Mouse (Mus musculus): ENCODE data around the gene Nol9. TPM values are rescaled to one million over a fixed set of nuclear protein-coding genes. Genes with fewer than 3 reads are reported as not detected.

Gene Nol9
- total and polyA plus RNA-seq, 3 experiments, result 34.2 to 63.5 (median 47.5) TPM

DNA sequence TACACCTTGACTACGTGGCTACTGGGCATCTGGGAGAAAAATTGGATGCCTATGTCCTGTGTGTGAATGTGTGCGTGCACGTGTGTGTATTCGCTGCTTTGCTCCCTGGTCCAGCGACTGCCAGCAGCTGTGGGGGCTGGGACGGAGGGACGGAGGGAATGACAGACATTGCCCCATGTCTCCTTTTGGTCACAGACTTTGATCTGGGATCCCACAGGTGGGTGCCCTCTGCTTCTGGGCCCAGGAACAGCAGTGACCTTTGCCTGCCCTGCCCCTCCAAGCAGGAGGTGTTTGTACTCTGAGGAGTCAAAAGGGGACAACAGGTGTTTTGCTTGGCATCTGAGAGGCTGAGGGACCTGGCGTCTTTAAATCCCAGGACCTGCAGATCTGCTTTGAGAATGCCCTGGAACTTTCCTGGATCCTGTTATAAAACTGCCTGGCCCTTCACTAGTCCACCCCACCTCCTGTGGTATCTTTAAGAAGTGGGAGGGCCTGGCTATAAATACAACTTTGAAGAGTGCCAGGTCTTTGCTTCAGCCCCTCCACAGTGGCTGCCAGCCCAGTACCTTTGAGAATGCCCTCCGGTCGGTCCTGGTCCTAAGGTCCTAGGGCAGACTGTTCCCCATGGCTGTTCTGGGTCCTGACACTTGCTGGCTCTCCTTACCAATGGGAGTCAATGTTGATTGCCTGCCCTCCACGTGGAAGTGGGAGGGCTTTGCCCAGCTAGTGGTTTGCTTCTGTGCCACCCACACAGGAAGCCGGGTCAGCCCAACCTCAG lies 25.9 kb upstream of the Nol9 start:
- TF ChIP-seq CTCF (IDR thresholded peaks at IDR 0.05; ENCODE audit: low read depth, low read length), result no peak
- TF ChIP-seq GATA2 (IDR thresholded peaks at IDR 0.05; ENCODE audit: borderline replicate concordance, low read depth, low read length), result no peak
- TF ChIP-seq GATA1 (IDR thresholded peaks at IDR 0.05; ENCODE audit: borderline replicate concordance, low read length), result no peak
- TF ChIP-seq TAL1 (conservative IDR thresholded peaks at IDR 0.05; ENCODE audit: low read depth, low read length), result no peak
- TF ChIP-seq POLR2AphosphoS5 (IDR thresholded peaks at IDR 0.05; ENCODE audit: insufficient replicate concordance, low read depth, low read length), result no peak
- Histone ChIP-seq H3K9me3 (replicated peaks) (no peaks in the 10 kb centered on the region), H3K27me3 (ENCODE audit: insufficient read depth, low read length) (peaks cover 4% of the 10 kb centered on the region), H3K4me3 (ENCODE audit: low read depth, low read length) (no peak overlapping the region), H3K36me3 (replicated peaks) (peaks cover 79% of the 10 kb centered on the region), H3K4me1 (ENCODE audit: insufficient read depth, low read depth, low read length) (peaks cover 52% of the 10 kb centered on the region)
- ATAC-seq (ENCODE audit: extremely low read depth, insufficient number of reproducible peaks, low FRiP score, poor library complexity, severe bottlenecking) (no peak), DNase-seq (ENCODE audit: low spot score) (no peak)

- DNase-seq (ENCODE audit: low spot score), result no peak
- ATAC-seq (ENCODE audit: extremely low read depth, insufficient number of reproducible peaks, low FRiP score, poor library complexity, severe bottlenecking), result no peak
- Histone ChIP-seq H3K4me1 (ENCODE audit: insufficient read depth, low read depth, low read length) (peaks cover 6% of the 10 kb centered on the region; the same call in 1 of the 2 replicates), H3K27me3 (ENCODE audit: insufficient read depth, low read length) (no peaks in the 10 kb centered on the region; the same call in 1 of the 2 replicates), H3K9me3 (replicated peaks) (no peaks in the 10 kb centered on the region), H3K4me3 (ENCODE audit: low read depth, low read length) (no peak overlapping the region), H3K36me3 (replicated peaks) (peaks cover 100% of the 10 kb centered on the region)
- TF ChIP-seq TAL1 (conservative IDR thresholded peaks at IDR 0.05; ENCODE audit: low read depth, low read length) (no peak), GATA2 (IDR thresholded peaks at IDR 0.05; ENCODE audit: borderline replicate concordance, low read depth, low read length) (no peak), CTCF (IDR thresholded peaks at IDR 0.05; ENCODE audit: low read depth, low read length) (no peak), POLR2AphosphoS5 (IDR thresholded peaks at IDR 0.05; ENCODE audit: insufficient replicate concordance, low read depth, low read length) (no peak), GATA1 (IDR thresholded peaks at IDR 0.05; ENCODE audit: borderline replicate concordance, low read length) (no peak)
Observed at GRCm38 (mm10) chr4:152019073-152019472, 20.0 kb upstream of the Nol9 start.

DNA sequence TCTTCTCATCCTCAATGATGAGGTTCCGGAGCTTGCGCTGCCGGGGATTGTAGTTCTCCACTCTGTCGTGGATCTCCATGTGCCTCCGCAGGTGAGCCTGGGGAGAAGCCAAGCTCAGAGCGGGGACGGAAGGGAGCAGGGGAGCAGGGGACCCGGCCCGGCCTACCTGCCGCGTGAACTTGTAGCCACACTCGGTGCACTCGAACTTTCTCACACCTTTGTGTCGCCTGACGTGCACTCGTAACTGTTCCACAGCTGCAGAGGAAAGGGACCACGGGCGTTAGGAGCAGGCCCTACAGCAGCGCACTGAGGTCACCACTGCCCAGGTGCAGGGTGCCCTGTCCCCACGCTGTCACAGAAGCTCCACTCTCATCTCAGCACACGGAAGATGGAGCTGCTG lies 19.1 kb upstream of the Nol9 start:
- Histone ChIP-seq H3K27me3 (ENCODE audit: insufficient read depth, low read length) (no peaks in the 10 kb centered on the region; the same call in 1 of the 2 replicates), H3K9me3 (replicated peaks) (no peaks in the 10 kb centered on the region), H3K4me1 (ENCODE audit: insufficient read depth, low read depth, low read length) (peaks cover 13% of the 10 kb centered on the region), H3K4me3 (ENCODE audit: low read depth, low read length) (no peak overlapping the region; the same call in 1 of the 2 replicates), H3K36me3 (replicated peaks) (peaks cover 100% of the 10 kb centered on the region)
- no peak for ATAC-seq (ENCODE audit: extremely low read depth, insufficient number of reproducible peaks, low FRiP score, poor library complexity, severe bottlenecking)
- TF ChIP-seq GATA2 (IDR thresholded peaks at IDR 0.05; ENCODE audit: borderline replicate concordance, low read depth, low read length) (no peak), CTCF (IDR thresholded peaks at IDR 0.05; ENCODE audit: low read depth, low read length) (no peak), TAL1 (conservative IDR thresholded peaks at IDR 0.05; ENCODE audit: low read depth, low read length) (no peak), POLR2AphosphoS5 (IDR thresholded peaks at IDR 0.05; ENCODE audit: insufficient replicate concordance, low read depth, low read length) (no peak), GATA1 (IDR thresholded peaks at IDR 0.05; ENCODE audit: borderline replicate concordance, low read length) (no peak)
- no peak for DNase-seq (ENCODE audit: low spot score)

GRCm38 (mm10) chr4:152021568-152022097 lies 17.5 kb upstream of the Nol9 start:
- Histone ChIP-seq H3K27me3 (ENCODE audit: insufficient read depth, low read length) (no peaks in the 10 kb centered on the region; the same call in 1 of the 2 replicates), H3K4me3 (ENCODE audit: low read depth, low read length) (no peak overlapping the region), H3K36me3 (replicated peaks) (peaks cover 100% of the 10 kb centered on the region), H3K9me3 (replicated peaks) (no peaks in the 10 kb centered on the region), H3K4me1 (ENCODE audit: insufficient read depth, low read depth, low read length) (peaks cover 28% of the 10 kb centered on the region)
- TF ChIP-seq TAL1 (conservative IDR thresholded peaks at IDR 0.05; ENCODE audit: low read depth, low read length) (no peak), POLR2AphosphoS5 (IDR thresholded peaks at IDR 0.05; ENCODE audit: insufficient replicate concordance, low read depth, low read length) (no peak), GATA2 (IDR thresholded peaks at IDR 0.05; ENCODE audit: borderline replicate concordance, low read depth, low read length) (no peak), CTCF (IDR thresholded peaks at IDR 0.05; ENCODE audit: low read depth, low read length) (no peak), GATA1 (IDR thresholded peaks at IDR 0.05; ENCODE audit: borderline replicate concordance, low read length) (no peak)
- DNase-seq (ENCODE audit: low spot score), result no peak
- no peak for ATAC-seq (ENCODE audit: extremely low read depth, insufficient number of reproducible peaks, low FRiP score, poor library complexity, severe bottlenecking)

DNA sequence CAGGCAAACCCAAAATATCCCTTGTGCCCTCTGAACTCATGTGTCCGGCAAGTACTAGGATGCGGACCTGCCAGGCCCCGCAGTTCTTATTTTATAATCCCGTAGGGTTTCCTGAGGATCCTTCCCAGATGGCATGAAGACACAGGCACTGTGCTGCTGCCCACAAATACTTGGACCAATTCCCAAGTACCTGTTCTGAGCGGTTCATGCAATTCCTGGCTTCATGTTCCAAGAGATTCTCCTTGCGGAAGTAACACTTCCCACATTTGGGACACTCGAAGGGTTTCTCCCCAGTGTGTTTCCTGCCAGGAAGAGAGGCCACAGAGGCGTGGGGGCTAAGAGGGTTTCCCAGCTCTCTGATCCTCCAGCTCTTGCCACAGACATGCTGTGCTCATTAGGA lies 16.6 kb upstream of the Nol9 start:
- Histone ChIP-seq H3K4me3 (ENCODE audit: low read depth, low read length) (no peak overlapping the region), H3K36me3 (replicated peaks) (peaks cover 93% of the 10 kb centered on the region), H3K4me1 (ENCODE audit: insufficient read depth, low read depth, low read length) (peaks cover 30% of the 10 kb centered on the region), H3K27me3 (ENCODE audit: insufficient read depth, low read length) (no peaks in the 10 kb centered on the region; the same call in 1 of the 2 replicates), H3K9me3 (replicated peaks) (no peaks in the 10 kb centered on the region)
- TF ChIP-seq GATA1 (IDR thresholded peaks at IDR 0.05; ENCODE audit: borderline replicate concordance, low read length), result no peak
- no peak for TF ChIP-seq CTCF (IDR thresholded peaks at IDR 0.05; ENCODE audit: low read depth, low read length)
- TF ChIP-seq GATA2 (IDR thresholded peaks at IDR 0.05; ENCODE audit: borderline replicate concordance, low read depth, low read length), result no peak
- TF ChIP-seq POLR2AphosphoS5 (IDR thresholded peaks at IDR 0.05; ENCODE audit: insufficient replicate concordance, low read depth, low read length), result no peak
- no peak for TF ChIP-seq TAL1 (conservative IDR thresholded peaks at IDR 0.05; ENCODE audit: low read depth, low read length)
- DNase-seq (ENCODE audit: low spot score) (no peak), ATAC-seq (ENCODE audit: extremely low read depth, insufficient number of reproducible peaks, low FRiP score, poor library complexity, severe bottlenecking) (no peak)

DNA sequence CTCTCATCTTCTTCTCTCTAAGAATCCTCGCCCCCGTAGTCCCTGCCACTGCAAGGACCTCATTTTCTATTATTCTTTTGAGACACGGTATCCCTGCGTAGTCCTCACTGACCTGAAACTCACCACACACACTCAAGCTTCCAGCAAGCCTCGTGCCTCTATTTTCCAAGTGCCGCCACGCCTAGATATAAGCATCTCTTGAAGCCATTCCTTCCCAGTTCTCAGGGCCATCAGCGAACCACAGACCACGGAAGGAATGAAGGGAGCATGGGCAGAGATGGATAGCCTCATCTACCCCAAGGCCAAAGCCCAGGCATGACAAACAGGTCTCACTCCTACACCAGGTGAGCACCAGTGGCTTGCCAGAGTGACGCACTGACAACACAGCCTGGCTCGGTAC lies 14.6 kb upstream of the Nol9 start:
- no peaks in the 10 kb centered on the region for H3K9me3 ChIP-seq (replicated peaks)
- no peak overlapping the region for H3K4me3 ChIP-seq (ENCODE audit: low read depth, low read length)
- no peaks in the 10 kb centered on the region; the same call in 1 of the 2 replicates for H3K27me3 ChIP-seq (ENCODE audit: insufficient read depth, low read length)
- DNase-seq (ENCODE audit: low spot score) (no peak), ATAC-seq (ENCODE audit: extremely low read depth, insufficient number of reproducible peaks, low FRiP score, poor library complexity, severe bottlenecking) (no peak)
- H3K36me3 ChIP-seq (replicated peaks), result peaks cover 73% of the 10 kb centered on the region
- TF ChIP-seq GATA2 (IDR thresholded peaks at IDR 0.05; ENCODE audit: borderline replicate concordance, low read depth, low read length), result no peak
- TF ChIP-seq CTCF (IDR thresholded peaks at IDR 0.05; ENCODE audit: low read depth, low read length), result no peak
- TF ChIP-seq TAL1 (conservative IDR thresholded peaks at IDR 0.05; ENCODE audit: low read depth, low read length), result no peak
- TF ChIP-seq GATA1 (IDR thresholded peaks at IDR 0.05; ENCODE audit: borderline replicate concordance, low read length), result no peak
- TF ChIP-seq POLR2AphosphoS5 (IDR thresholded peaks at IDR 0.05; ENCODE audit: insufficient replicate concordance, low read depth, low read length), result no peak
- H3K4me1 ChIP-seq (ENCODE audit: insufficient read depth, low read depth, low read length), result peaks cover 44% of the 10 kb centered on the region
